Mouse (Mus musculus): ENCODE results near the gene Kcnk10. TPM values are rescaled to one million over a fixed set of nuclear protein-coding genes. Genes with fewer than 3 reads are reported as not detected.
A peak's percentile ranks its signal among the peaks of the same experiment; 100 is the strongest.

Gene Kcnk10
- total RNA-seq, 2 experiments from 2014 or later, result 13.0 to 13.7 TPM

DNA sequence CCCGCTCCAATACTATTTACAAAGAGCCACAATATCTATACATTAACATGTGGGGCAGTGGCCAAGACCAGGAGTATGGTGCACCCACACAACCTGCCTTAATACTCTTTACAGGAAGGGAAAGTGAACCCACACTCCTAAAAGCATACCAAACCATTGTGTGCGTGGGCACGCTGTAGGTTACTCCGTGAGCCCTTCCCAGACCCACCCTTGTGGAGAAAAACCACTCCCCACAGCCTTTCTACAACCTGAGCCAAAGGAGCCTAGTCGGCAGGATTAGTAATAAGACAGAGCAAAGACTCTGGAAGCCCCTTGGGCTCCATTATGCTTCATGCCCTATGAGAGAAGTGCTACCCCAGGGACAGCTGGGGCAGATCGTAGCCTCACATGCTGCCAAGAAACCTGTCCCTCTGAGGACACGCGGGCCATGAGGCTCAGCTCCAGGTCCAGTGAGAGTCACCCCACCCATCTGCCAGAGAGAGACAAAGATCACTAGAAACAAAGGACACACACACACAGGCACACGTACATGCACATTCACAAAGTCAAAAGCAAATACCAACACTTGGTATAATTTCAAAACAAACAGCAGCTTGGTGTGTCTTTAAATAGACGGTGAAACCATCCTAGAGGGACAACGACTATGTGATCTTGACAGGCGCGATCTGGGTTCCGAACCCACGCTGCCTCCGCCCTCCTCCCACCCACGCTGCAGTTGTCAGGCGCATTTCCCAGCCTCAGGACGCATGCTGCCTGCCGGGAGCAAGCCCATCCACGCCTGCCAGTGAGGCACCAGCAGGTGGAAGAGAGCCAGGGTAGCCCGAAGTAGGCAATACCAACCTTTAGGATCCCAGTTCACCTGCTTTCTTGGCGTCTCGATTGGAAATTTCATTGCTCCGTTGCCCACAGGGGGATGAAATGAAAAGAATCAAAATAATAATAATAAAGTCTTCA, 4.5 kb downstream of the Kcnk10 start:
- intact Hi-C loops (cut with DNase I), result loop anchor here (5.0 kb wide), 2 partner anchors 36 to 54 kb away; partner anchors contain the start of gene Spata7
- peak; percentile 84 to 86 for DNase-seq (ENCODE audit: low spot score in 2 of 2)

DNA sequence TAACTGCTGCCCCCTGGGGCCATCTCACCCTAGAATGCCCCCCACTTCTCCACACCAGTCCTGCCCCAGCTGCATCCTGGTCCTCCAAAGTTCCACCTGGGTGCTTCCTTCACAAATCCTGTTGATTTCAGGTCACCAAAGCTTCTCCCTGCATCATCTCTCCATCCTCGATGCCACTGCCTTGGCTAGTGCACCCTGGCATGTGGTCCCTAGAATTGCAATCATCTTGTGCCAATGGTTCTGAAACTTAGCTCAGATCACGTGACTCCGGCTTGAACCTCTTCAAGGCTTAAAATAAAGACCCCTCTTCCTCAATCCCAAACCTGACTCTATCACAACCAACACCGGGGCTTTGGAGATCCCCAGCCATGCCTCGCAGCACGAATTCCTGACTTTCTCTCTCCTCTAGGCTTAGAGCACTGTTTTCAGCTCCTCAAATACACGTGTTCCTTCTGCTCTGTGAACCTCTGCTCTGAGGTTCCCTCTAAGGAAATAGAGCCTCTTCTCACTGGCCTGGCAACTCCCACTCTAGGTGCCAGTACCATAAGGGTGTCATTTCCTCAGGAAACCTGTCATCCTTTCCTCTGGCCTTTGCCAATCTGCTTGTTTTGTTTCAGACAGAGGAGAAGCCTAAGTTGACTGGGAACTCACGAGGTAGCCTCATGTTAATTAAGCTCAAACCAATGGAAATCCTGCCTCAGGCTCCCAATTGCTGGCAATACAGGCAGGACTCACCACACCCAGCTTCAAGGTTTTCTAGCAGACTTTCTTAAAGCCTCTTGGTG, 6.0 kb downstream of the Kcnk10 start:
- intact Hi-C loops (cut with DNase I), result loop anchor here (5.0 kb wide), 2 partner anchors 35 to 55 kb away; partner anchors contain the start of gene Spata7
- DNase-seq (ENCODE audit: low spot score in 2 of 2), result no peak

- no peak for DNase-seq (ENCODE audit: low spot score in 2 of 2)
- intact Hi-C loops (cut with DNase I), result no loop called here
Measured at GRCm38 (mm10) chr12:98569380-98569779, 8.7 kb downstream of the Kcnk10 start.

DNA sequence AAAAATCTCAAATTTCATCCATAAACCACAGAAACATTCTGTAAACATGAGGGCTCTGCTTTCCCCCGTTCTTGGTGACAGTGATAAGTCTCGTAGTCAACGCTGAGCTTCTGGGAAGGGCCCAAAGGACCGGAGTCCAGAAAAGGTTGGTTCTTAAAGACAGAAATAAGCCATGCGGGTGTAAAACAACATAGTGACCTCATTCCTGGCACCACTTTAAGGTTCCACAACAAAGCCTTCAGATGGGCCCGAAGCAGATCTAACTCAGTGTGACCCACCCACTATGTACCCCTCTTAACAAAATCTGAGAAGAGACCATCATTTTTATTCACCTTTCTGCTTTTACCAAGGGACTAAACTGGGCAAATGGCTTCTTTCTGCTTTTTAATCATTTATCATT, 10.2 kb downstream of the Kcnk10 start:
- no peak for DNase-seq (ENCODE audit: low spot score in 2 of 2)
- intact Hi-C loops (cut with DNase I), result no loop called here

DNA sequence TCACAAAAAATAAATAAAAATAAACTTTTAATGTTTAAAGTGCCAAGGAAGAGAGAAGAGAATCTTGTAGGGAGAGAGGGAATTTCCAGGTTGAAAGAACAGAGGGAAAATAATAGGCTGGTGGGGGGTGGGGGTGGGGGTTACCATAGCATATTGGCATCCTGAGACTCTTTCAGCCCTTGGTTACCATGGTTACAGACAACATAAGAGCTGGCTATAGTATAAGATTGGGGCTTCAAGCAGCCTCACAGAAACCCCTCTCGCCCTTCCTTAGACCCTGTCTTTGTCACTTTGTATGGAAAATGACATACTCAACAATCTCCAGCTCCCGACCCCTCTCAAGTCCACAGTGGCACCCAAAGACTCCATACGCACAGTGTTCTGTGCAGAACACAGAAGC, 13.7 kb downstream of the Kcnk10 start:
- no peak for DNase-seq (ENCODE audit: low spot score in 2 of 2)
- intact Hi-C loops (cut with DNase I), result no loop called here

GRCm38 (mm10) chr12:98563261-98563660, 14.8 kb downstream of the Kcnk10 start:
- DNase-seq (ENCODE audit: low spot score in 2 of 2), result no peak
- intact Hi-C loops (cut with DNase I), result no loop called here

- intact Hi-C loops (cut with DNase I), result no loop called here
- no peak for DNase-seq (ENCODE audit: low spot score in 2 of 2)
Measured at GRCm38 (mm10) chr12:98562341-98562977, 15.7 kb downstream of the Kcnk10 start.

DNA sequence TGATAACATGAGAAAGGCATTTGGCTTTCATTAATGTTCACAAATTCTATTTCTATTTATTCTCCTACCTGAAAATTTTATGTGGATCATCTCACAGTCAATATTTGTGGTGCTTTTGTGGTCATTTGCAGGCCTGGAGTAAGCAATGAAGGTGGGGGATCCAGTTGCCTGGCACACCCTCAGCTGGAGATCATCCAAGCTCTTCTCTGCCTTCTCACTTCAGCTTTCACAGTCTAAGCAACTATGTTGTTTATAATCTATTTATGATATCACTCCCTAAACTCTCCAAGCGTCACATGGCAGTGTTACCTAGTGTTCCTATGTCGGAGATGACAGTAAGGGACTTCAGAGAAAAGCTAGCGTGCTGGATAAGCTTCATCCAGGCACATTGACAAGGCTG, 18.1 kb downstream of the Kcnk10 start:
- no peak for DNase-seq (ENCODE audit: low spot score in 2 of 2)
- intact Hi-C loops (cut with DNase I), result no loop called here

DNA sequence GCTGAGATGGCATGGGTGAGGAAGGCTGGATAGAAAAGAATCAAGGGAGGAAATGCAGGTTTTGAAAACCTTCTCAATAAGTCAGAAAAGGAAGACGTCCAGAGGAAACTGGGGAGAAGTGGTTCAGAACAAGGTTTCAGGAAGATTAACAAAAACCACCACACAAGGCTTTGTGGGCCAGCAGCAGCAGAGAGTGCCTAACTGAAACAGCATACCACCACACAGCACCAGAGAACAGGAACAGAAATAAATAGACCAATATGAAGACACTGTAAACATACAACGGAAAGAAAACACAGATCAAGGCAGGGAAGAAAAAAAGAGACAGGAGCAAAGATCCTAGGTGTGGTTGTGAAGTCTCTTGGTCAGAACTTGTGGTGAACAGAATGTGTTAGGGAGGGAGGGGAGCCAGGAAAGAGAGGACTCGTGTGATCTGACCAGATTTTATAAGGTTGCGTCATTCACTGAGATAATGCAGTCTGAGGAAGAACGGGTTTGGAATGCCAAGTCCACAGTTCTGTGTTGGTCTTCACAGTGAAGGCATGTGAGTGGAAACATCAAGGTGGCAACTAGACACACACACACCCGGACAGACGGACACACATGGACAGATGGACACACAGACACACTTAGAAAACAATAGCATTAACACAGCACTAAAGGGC, 21.0 kb downstream of the Kcnk10 start:
- intact Hi-C loops (cut with DNase I), result no loop called here
- DNase-seq (ENCODE audit: low spot score in 2 of 2), result no peak

- intact Hi-C loops (cut with DNase I), result no loop called here
- no peak for DNase-seq (ENCODE audit: low spot score in 2 of 2)
Measured at GRCm38 (mm10) chr12:98549981-98550380, 28.1 kb downstream of the Kcnk10 start.

DNA sequence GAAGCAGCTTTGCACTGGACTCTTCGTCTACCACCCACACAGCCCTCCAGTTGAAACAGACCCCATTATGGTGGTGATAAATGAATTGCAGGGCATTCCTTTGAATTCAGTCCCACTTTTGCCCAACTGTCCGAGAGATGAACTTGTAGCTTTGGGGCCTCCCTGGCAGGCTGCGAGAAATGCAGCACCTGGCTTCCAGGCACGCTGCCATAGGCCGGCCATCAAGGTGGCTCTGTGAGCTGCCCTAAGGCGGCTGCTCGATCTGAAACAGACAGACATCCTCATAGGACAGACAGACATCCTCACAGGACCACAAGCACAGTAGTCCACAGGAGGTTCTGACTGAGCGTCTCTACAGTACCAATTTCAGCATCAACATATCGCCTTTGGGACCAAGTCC, 30.0 kb downstream of the Kcnk10 start:
- intact Hi-C loops (cut with DNase I), result no loop called here
- no peak for DNase-seq (ENCODE audit: low spot score in 2 of 2)

- intact Hi-C loops (cut with DNase I), result no loop called here
- DNase-seq (ENCODE audit: low spot score in 2 of 2), result no peak
Measured at GRCm38 (mm10) chr12:98545875-98546274, 32.2 kb downstream of the Kcnk10 start.

GRCm38 (mm10) chr12:98545251-98545560, 32.9 kb downstream of the Kcnk10 start:
- intact Hi-C loops (cut with DNase I), result no loop called here
- peak; percentile 62 to 71 for DNase-seq (ENCODE audit: low spot score in 2 of 2)

- DNase-seq (ENCODE audit: low spot score in 2 of 2), result no peak
- intact Hi-C loops (cut with DNase I), result no loop called here
Measured at GRCm38 (mm10) chr12:98544545-98545250, 33.4 kb downstream of the Kcnk10 start.

GRCm38 (mm10) chr12:98536760-98537159, 41.4 kb downstream of the Kcnk10 start:
- DNase-seq (ENCODE audit: low spot score in 2 of 2), result no peak
- intact Hi-C loops (cut with DNase I), result loop anchor here (5.0 kb wide), 1 partner anchor 36 kb away; no protein-coding TSS in a partner anchor

DNA sequence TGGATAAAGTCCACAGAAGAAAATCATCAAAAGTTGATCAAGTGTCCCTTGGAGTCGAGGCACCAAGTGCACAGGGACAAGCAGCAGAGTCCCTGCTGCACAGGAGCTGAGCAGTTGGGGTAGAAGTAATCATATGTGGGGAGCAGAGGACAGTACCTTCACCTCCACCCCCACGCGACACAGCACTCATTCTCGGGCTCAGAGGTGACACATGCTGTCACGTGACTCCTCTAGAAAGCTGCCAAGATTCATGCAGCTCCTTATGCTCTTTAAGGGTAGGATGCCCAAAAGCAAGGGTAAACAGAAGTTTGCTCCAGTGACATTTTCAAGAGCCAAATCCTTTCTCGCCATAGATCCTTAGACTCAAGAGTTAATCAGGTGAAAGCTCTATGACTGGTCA, 42.1 kb downstream of the Kcnk10 start:
- intact Hi-C loops (cut with DNase I), result loop anchor here (5.0 kb wide), 1 partner anchor 36 kb away; no protein-coding TSS in a partner anchor
- DNase-seq (ENCODE audit: low spot score in 2 of 2), result no peak

DNA sequence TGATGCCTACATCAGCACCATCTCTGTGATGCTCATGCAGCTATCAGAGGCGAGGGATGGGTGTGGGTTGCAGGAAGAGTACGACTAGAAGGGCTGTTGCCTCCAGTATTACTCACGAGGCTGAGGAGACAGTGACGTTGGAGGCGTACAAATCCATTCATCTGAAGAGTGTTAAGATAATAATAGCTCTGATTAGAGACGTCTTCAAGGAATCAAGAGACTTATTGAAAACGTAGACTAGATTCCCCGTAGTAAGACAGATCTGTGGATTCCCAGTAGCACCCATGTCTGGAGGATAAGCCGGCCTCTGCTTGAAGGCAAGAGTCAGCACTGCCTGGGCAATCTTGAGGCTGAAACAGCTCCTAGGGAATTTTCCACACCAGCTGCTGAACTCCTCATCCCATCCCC, 42.6 kb downstream of the Kcnk10 start:
- intact Hi-C loops (cut with DNase I), result loop anchor here (5.0 kb wide), 1 partner anchor 37 kb away; no protein-coding TSS in a partner anchor
- DNase-seq (ENCODE audit: low spot score in 2 of 2), result peak; percentile 53 to 61

DNA sequence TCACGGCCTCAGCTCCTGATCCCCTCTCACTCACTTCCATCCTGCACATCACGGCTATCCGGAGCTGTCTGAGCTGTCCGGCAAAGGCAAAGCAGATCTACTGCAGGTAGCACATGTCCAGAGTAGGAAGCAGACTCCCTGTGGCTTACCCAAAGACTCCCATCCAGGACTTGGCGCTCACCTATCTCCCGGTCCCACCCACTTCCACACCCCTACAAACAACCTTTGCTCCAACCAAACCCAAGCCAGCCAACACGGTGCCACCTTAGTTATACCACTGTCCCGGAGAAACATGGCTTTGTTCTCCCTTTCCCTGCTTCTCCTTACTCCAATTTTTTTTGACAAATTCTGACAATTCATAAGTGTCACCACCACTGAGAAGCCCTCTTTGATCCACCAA, 49.5 kb downstream of the Kcnk10 start:
- DNase-seq (ENCODE audit: low spot score in 2 of 2), result no peak

DNA sequence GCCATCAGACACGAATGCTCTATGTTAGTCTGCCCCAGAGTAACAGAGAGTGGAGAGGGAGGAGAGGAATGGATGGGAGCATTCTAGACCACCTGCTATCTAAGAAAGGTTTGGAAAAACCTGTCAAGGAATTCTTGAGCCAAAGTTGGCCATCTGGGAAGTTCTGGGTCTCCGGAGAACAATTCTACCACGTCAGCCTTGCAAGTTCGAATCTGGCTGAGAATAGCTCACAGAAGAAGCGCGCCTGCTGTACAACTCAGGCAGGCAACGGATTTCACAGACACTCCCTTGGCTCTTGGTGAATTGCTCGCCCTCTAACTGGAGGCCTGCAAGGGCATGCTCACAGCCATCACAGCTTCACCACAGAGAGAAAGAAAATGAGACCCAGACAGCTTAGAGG, 52.7 kb downstream of the Kcnk10 start:
- intact Hi-C loops (cut with DNase I), result no loop called here
- no peak for DNase-seq (ENCODE audit: low spot score in 2 of 2)

More for the DNA sequence above, 49.5 kb downstream of the Kcnk10 start:
- intact Hi-C loops (cut with DNase I), result no loop called here
